Mouse (Mus musculus): Measurements from ENCODE around the gene Erich3.

Gene Erich3

GRCm38 (mm10) chr3:154778836-154779595 is 115.4 kb downstream of the Erich3 start:
- DNase-seq, result no peak

DNA sequence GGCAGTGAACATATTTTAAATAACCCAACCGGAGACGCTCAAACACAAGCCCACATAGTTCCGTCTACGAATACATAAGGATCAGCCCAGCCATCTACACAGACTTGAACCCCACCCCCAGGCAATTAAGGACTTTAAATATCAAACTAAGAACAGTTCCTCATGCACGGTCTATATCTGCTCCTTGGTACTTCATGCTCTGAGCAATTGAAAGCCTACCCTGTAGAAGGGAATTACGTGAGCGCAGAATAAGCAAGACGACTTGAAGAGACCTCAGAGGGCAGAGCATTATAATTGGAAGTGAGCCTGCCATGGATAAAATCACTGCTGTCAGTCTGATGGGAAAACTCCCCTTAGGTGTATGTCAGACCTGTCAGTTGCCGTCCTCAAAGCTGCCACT is 122.7 kb downstream of the Erich3 start:
- DNase-seq, result no peak

- DNase-seq, result no peak
These were observed 124.0 kb downstream of the Erich3 start for GRCm38 (mm10) chr3:154787611-154788010.

- no peak for DNase-seq
These were observed 129.9 kb downstream of the Erich3 start for GRCm38 (mm10) chr3:154793571-154793970.

- DNase-seq, result no peak
These were observed 135.1 kb downstream of the Erich3 start for GRCm38 (mm10) chr3:154798806-154799205.

GRCm38 (mm10) chr3:154800454-154800853 is 136.8 kb downstream of the Erich3 start:
- DNase-seq, result no peak

GRCm38 (mm10) chr3:154800888-154801429 is 137.3 kb downstream of the Erich3 start:
- DNase-seq, result no peak

- DNase-seq, result no peak
These were observed 143.0 kb downstream of the Erich3 start for GRCm38 (mm10) chr3:154806626-154807025.

- no peak for DNase-seq
These were observed 146.7 kb downstream of the Erich3 start for GRCm38 (mm10) chr3:154810273-154810870.

DNA sequence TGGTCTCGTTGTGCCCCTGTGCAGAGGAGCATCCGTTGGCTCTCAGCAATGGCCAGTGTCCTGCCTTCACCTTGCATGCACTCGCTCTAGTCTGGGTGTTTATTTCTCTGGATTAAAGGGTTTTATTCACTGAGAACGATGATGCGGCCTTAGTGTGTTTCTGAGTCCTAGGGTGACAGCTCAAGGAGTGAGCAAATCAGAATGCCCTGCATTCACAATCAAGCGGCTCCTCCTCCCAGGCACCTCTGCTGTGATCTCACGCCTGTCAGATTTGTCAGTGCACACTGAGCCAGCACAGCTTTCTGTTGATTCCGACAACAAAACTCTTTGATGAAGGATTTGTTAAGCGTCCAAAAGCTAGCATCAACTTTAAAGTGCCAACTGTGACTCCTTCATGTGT is 147.6 kb downstream of the Erich3 start:
- no peak for DNase-seq

- no peak for DNase-seq
These were observed 148.2 kb downstream of the Erich3 start for GRCm38 (mm10) chr3:154811833-154812232.

DNA sequence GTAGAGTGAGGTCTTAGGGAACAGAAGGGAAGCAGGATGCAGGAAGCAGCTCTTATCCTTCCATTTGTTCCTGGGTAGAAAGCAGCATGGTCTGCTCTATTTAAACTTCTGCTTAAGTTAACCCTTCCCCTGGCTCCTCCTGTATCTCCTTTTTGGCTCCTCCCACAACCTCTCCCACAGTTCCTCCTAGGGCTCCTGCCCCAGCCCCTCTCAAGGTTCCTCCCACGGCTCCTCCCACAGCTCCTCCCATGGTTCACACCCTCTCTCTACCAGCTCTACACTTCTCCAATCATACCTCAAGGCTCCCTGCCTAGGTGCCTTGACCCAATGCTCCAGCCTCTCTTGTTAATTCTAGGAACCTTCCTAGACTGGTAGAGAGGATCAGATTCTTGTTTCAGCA is 149.2 kb downstream of the Erich3 start:
- no peak for DNase-seq

- DNase-seq, result no peak
These were observed 151.9 kb downstream of the Erich3 start for GRCm38 (mm10) chr3:154815606-154816005.

- no peak for DNase-seq
These were observed 152.6 kb downstream of the Erich3 start for GRCm38 (mm10) chr3:154816231-154816630.

GRCm38 (mm10) chr3:154816801-154817625 is 153.4 kb downstream of the Erich3 start:
- DNase-seq, result no peak

Measured in thymus, postnatal 4 days (tissue).